Mouse (Mus musculus): ENCODE measurements around the gene Rpl18. TPM values are rescaled to one million over a fixed set of nuclear protein-coding genes. Genes with fewer than 3 reads are reported as not detected.

Rpl18 gene
- polyA plus RNA-seq, 1 experiment from 2014 or later: 708 TPM

- Histone ChIP-seq H3K4me3 (ENCODE audit: low read depth, low read length) (peak overlapping the region; percentile 56), H3K4me1 (replicated peaks; ENCODE audit: control insufficient read depth, insufficient read depth, low read length) (peaks cover 31% of the 10 kb centered on the region), H3K27me3 (replicated peaks; ENCODE audit: control insufficient read depth, insufficient read depth, low read length) (no peaks in the 10 kb centered on the region), H3K27ac (ENCODE audit: low read depth, low read length) (peak overlapping the region; percentile 98), H3K36me3 (ENCODE audit: control insufficient read depth, insufficient read depth) (peaks cover 20% of the 10 kb centered on the region; the same call in 1 of the 2 replicates), H3K4me2 (replicated peaks; ENCODE audit: low read depth) (peak overlapping the region; percentile 95), H3K9me3 (ENCODE audit: control insufficient read depth) (no peaks in the 10 kb centered on the region), H3K9ac (ENCODE audit: low read depth, low read length) (peak overlapping the region; percentile 84)
- TF ChIP-seq CTCF (IDR thresholded peaks at IDR 0.05; ENCODE audit: low read depth): peak; percentile 29; the same call in 1 of the 2 replicates
- ATAC-seq: no peak
- under 1% methylated on average over 41 of the region's 45 CpGs for WGBS
These were observed 8.5 kb upstream of the Rpl18 start for GRCm38 (mm10) chr7:45706721-45707241.

- peaks cover 24% of the 10 kb centered on the region; the same call in 1 of the 2 replicates for H3K36me3 ChIP-seq (ENCODE audit: control insufficient read depth, insufficient read depth)
- peak overlapping the region; percentile 98 for H3K27ac ChIP-seq (ENCODE audit: low read depth, low read length)
- no peak for TF ChIP-seq CTCF (IDR thresholded peaks at IDR 0.05; ENCODE audit: low read depth)
- peak overlapping the region; percentile 95 for H3K4me2 ChIP-seq (replicated peaks; ENCODE audit: low read depth)
- H3K27me3 ChIP-seq (replicated peaks; ENCODE audit: control insufficient read depth, insufficient read depth, low read length): no peaks in the 10 kb centered on the region
- peak; percentile 32 for ATAC-seq
- H3K4me1 ChIP-seq (replicated peaks; ENCODE audit: control insufficient read depth, insufficient read depth, low read length): peaks cover 31% of the 10 kb centered on the region
- H3K4me3 ChIP-seq (ENCODE audit: low read depth, low read length): peak overlapping the region; percentile 56
- WGBS: under 1% methylated on average over 27 of the region's 27 CpGs
- no peaks in the 10 kb centered on the region for H3K9me3 ChIP-seq (ENCODE audit: control insufficient read depth)
- H3K9ac ChIP-seq (ENCODE audit: low read depth, low read length): peak overlapping the region; percentile 84
These were observed 7.8 kb upstream of the Rpl18 start for GRCm38 (mm10) chr7:45707375-45707967.

- Histone ChIP-seq H3K9ac (ENCODE audit: low read depth, low read length) (peak overlapping the region; percentile 84), H3K4me1 (replicated peaks; ENCODE audit: control insufficient read depth, insufficient read depth, low read length) (peaks cover 31% of the 10 kb centered on the region)
- 16% methylated on average over 13 of the region's 13 CpGs for WGBS
These were observed 7.0 kb upstream of the Rpl18 start for GRCm38 (mm10) chr7:45708221-45708761.

GRCm38 (mm10) chr7:45709036-45709435 lies 6.2 kb upstream of the Rpl18 start:
- H3K9ac ChIP-seq (ENCODE audit: low read depth, low read length): peak overlapping the region; percentile 84; the same call in 1 of the 2 replicates
- no peak overlapping the region for H3K4me3 ChIP-seq (ENCODE audit: low read depth, low read length)
- H3K4me2 ChIP-seq (replicated peaks; ENCODE audit: low read depth): peak overlapping the region; percentile 27
- H3K4me1 ChIP-seq (replicated peaks; ENCODE audit: control insufficient read depth, insufficient read depth, low read length): peaks cover 28% of the 10 kb centered on the region
- TF ChIP-seq CTCF (IDR thresholded peaks at IDR 0.05; ENCODE audit: low read depth): no peak
- H3K27ac ChIP-seq (ENCODE audit: low read depth, low read length): peak overlapping the region; percentile 98
- peaks cover 31% of the 10 kb centered on the region; the same call in 1 of the 2 replicates for H3K36me3 ChIP-seq (ENCODE audit: control insufficient read depth, insufficient read depth)
- no peak for ATAC-seq
- H3K9me3 ChIP-seq (ENCODE audit: control insufficient read depth): no peaks in the 10 kb centered on the region
- no peaks in the 10 kb centered on the region for H3K27me3 ChIP-seq (replicated peaks; ENCODE audit: control insufficient read depth, insufficient read depth, low read length)
- 30% methylated on average over 6 of the region's 6 CpGs for WGBS

More at GRCm38 (mm10) chr7:45708221-45708761, 7.0 kb upstream of the Rpl18 start:
- Histone ChIP-seq H3K9me3 (ENCODE audit: control insufficient read depth) (no peaks in the 10 kb centered on the region), H3K36me3 (ENCODE audit: control insufficient read depth, insufficient read depth) (peaks cover 29% of the 10 kb centered on the region; the same call in 1 of the 2 replicates), H3K4me3 (ENCODE audit: low read depth, low read length) (peak overlapping the region; percentile 56; the same call in 1 of the 2 replicates), H3K27ac (ENCODE audit: low read depth, low read length) (peak overlapping the region; percentile 98), H3K27me3 (replicated peaks; ENCODE audit: control insufficient read depth, insufficient read depth, low read length) (no peaks in the 10 kb centered on the region), H3K4me2 (replicated peaks; ENCODE audit: low read depth) (peak overlapping the region; percentile 95)
- ATAC-seq: peak; percentile 53
- no peak for TF ChIP-seq CTCF (IDR thresholded peaks at IDR 0.05; ENCODE audit: low read depth)

GRCm38 (mm10) chr7:45709677-45710355 lies 5.4 kb upstream of the Rpl18 start:
- Histone ChIP-seq H3K36me3 (ENCODE audit: control insufficient read depth, insufficient read depth) (peaks cover 31% of the 10 kb centered on the region; the same call in 1 of the 2 replicates), H3K9ac (ENCODE audit: low read depth, low read length) (no peak overlapping the region), H3K4me2 (replicated peaks; ENCODE audit: low read depth) (peak overlapping the region; percentile 27), H3K9me3 (ENCODE audit: control insufficient read depth) (no peaks in the 10 kb centered on the region), H3K27me3 (replicated peaks; ENCODE audit: control insufficient read depth, insufficient read depth, low read length) (no peaks in the 10 kb centered on the region), H3K4me3 (ENCODE audit: low read depth, low read length) (no peak overlapping the region), H3K27ac (ENCODE audit: low read depth, low read length) (peak overlapping the region; percentile 98), H3K4me1 (replicated peaks; ENCODE audit: control insufficient read depth, insufficient read depth, low read length) (peaks cover 31% of the 10 kb centered on the region)
- WGBS: 50% methylated on average over 14 of the region's 14 CpGs
- TF ChIP-seq CTCF (IDR thresholded peaks at IDR 0.05; ENCODE audit: low read depth): no peak
- no peak for ATAC-seq

Measured in intestine, postnatal 0 days (tissue).